Mouse (Mus musculus): Measurements from ENCODE around the gene Zc3h10.
"Not testable (repeated sequence)": the region's sequence is repeated elsewhere in the genome, so short reads cannot be mapped to it uniquely, and the experiment has no call there.

DNA sequence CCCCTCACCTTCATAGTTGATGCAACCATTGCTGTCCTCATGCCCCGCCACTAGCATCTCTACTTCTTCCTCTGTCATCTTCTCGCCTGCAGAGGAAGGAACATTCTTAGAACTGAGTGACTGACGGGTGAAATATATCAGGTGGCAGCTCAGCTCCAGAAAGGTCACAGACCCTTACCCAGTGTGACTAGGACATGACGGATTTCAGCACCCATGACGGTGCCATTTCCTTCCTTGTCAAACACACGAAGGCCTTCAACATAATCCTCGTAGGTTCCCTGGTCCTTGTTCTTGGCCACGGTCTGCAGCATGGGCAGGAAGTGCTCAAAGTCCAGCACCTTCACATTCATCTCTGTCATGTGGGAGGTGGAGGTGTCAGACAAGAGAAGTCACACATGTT, 55.5 kb downstream of the Zc3h10 start:
- TF ChIP-seq EP300, CTCF (IDR thresholded peaks at IDR 0.05; ENCODE audit: low read depth): not testable (repeated sequence)

Measured in heart, postnatal 0 days (tissue).